Mouse (Mus musculus) myocyte (in vitro differentiated cells): ENCODE measurements around the gene Atp5b.

Experiments
- CEBPB ChIP-seq: IDR thresholded peaks from 2 replicates; pipeline ENCODE4 v1.6.1; 2011; ENCODE audit warnings: mild to moderate bottlenecking, moderate library complexity; ENCODE audit not compliant: poor library complexity, insufficient read depth, severe bottlenecking
- E2F4 ChIP-seq: IDR thresholded peaks from one replicate; pipeline ENCODE4 v1.6.1; 2011; ENCODE audit warnings: mild to moderate bottlenecking, control low read depth, moderate library complexity; ENCODE audit not compliant: insufficient read depth
- MAX ChIP-seq: IDR thresholded peaks from one replicate; pipeline ENCODE4 v1.6.1; 2011; ENCODE audit warnings: low read depth, mild to moderate bottlenecking, control low read depth
- MYOD1 ChIP-seq, 3 experiments: IDR thresholded peaks; one replicate each; pipeline ENCODE4 v1.6.1; 2011; ENCODE audit warnings: control low read depth in 2 of 3, low read depth in 2 of 3, mild to moderate bottlenecking in 2 of 3, moderate library complexity in 1 of 3; ENCODE audit not compliant: insufficient read length in 2 of 3, control insufficient read depth in 1 of 3
- POLR2A ChIP-seq: IDR thresholded peaks from one replicate; pipeline ENCODE4 v1.6.1; 2011; ENCODE audit warnings: low read depth, mild to moderate bottlenecking, control low read depth, moderate library complexity; ENCODE audit not compliant: insufficient read length
- POLR2AphosphoS2 ChIP-seq: IDR thresholded peaks from one replicate; pipeline ENCODE4 v1.6.1; 2011; ENCODE audit warnings: low read depth, control low read depth; ENCODE audit not compliant: insufficient read length
- SRF ChIP-seq: IDR thresholded peaks from one replicate; pipeline ENCODE4 v1.6.1; 2011; ENCODE audit warnings: low read depth; ENCODE audit not compliant: control insufficient read depth, insufficient read length
- TCF3 ChIP-seq: IDR thresholded peaks from one replicate; pipeline ENCODE4 v1.6.1; 2011; ENCODE audit warnings: low read depth, control low read depth; ENCODE audit not compliant: insufficient read length
- USF1 ChIP-seq: IDR thresholded peaks from one replicate; pipeline ENCODE4 v1.6.1; 2011; ENCODE audit warnings: low read depth, mild to moderate bottlenecking, control low read depth, moderate library complexity

- TF ChIP-seq POLR2A (no peak), MAX (no peak), MYOD1 (IDR thresholded peaks at IDR 0.05; ENCODE audit: control insufficient read depth in 1 of 3, insufficient read length in 2 of 3, low read depth in 2 of 3) (no peak), SRF (no peak), CEBPB (no peak), E2F4 (no peak), TCF3 (no peak), POLR2AphosphoS2 (peak; percentile 78), USF1 (no peak)
These were observed 33.3 kb upstream of the Atp5b start for GRCm38 (mm10) chr10:128049741-128050140.
